Mouse (Mus musculus): ENCODE data around the gene Dctn1. TPM values are rescaled to one million over a fixed set of nuclear protein-coding genes. Genes with fewer than 3 reads are reported as not detected.

Gene Dctn1
- polyA plus RNA-seq, 1 experiment = 83.0 TPM

DNA sequence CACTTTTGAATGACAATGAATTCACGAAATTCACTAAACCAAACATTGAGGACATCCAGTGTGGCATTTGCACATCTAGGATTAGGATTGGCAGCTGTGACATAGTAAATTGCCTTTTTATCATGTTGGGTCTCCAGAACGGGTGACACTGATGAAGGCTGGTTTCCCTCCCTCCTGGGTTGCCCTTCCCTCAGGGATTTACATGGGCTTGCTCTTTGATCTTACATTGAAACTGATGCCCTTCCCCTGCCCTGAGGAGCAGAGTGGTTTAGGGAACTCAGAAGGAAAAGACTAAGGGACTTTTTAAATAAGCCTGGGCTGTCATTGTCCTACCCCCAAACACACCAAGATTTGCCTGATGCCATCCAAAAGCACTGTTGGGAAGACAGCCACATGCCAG, 65.8 kb downstream of the Dctn1 start:
- Histone ChIP-seq H3K4me3 (ENCODE audit: insufficient read depth, poor library complexity, severe bottlenecking) (no peak overlapping the region), H3K36me3 (ENCODE audit: control insufficient read depth, insufficient read depth) (no peaks in the 10 kb centered on the region), H3K79me3 (ENCODE audit: low read depth) (no peaks in the 10 kb centered on the region), H3K79me2 (ENCODE audit: control insufficient read depth, insufficient read depth) (no peaks in the 10 kb centered on the region), H3ac (ENCODE audit: control insufficient read depth, insufficient read length, low read depth) (no peak overlapping the region), H3K27me3 (ENCODE audit: control insufficient read depth, insufficient read depth, insufficient read length) (peaks cover 69% of the 10 kb centered on the region)
- no peak for TF ChIP-seq CEBPB (IDR thresholded peaks at IDR 0.05; ENCODE audit: low read depth)
- no peak for TF ChIP-seq MAX (IDR thresholded peaks at IDR 0.05)

- H3K27me3 ChIP-seq (ENCODE audit: control insufficient read depth, insufficient read depth, insufficient read length) = peaks cover 60% of the 10 kb centered on the region
- no peaks in the 10 kb centered on the region for H3K79me2 ChIP-seq (ENCODE audit: control insufficient read depth, insufficient read depth)
- no peak overlapping the region for H3ac ChIP-seq (ENCODE audit: control insufficient read depth, insufficient read length, low read depth)
- no peaks in the 10 kb centered on the region for H3K79me3 ChIP-seq (ENCODE audit: low read depth)
- no peak for TF ChIP-seq MYOD1 (IDR thresholded peaks at IDR 0.05; ENCODE audit: control insufficient read depth, insufficient read length, low read depth)
- no peak for TF ChIP-seq CTCF (IDR thresholded peaks at IDR 0.05; ENCODE audit: control insufficient read depth, insufficient read depth, insufficient read length)
- TF ChIP-seq MAX (IDR thresholded peaks at IDR 0.05) = no peak
- no peak for TF ChIP-seq FOSL1 (IDR thresholded peaks at IDR 0.05; ENCODE audit: insufficient read depth, low read length, poor library complexity, severe bottlenecking)
- no peak for TF ChIP-seq CEBPB (IDR thresholded peaks at IDR 0.05; ENCODE audit: low read depth)
- TF ChIP-seq USF1 (IDR thresholded peaks at IDR 0.05; ENCODE audit: low read depth) = no peak
- TF ChIP-seq MYOG (IDR thresholded peaks at IDR 0.05; ENCODE audit: control insufficient read depth, extremely low read depth, insufficient read length) = no peak
- H3K4me3 ChIP-seq (ENCODE audit: insufficient read depth, poor library complexity, severe bottlenecking) = no peak overlapping the region
- no peaks in the 10 kb centered on the region for H3K36me3 ChIP-seq (ENCODE audit: control insufficient read depth, insufficient read depth)
These were observed 67.6 kb downstream of the Dctn1 start for GRCm38 (mm10) chr6:83233306-83233705.

DNA sequence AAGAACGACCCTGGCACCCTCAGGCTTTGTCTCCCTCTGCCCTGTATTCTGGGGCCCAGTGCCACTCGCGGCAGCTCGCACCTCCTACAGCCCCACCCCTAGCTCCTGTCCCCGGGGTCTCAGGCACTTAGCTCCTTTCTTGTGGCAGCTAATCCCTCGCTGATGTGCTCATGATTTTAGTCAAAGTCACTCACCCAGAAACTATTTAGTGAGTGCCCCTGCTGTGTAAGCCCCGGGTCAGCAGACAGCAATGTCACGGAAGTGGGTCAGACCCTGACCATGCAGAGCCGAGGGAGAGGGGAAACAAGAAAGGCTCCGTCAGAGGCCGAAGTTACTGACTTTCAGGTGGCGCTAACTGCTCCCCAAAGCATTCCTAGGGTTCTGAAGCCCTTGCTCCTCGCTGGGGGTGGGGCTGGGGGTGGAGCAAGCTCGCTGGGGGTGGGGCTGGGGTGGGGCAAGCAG, 68.6 kb downstream of the Dctn1 start:
- H3K79me2 ChIP-seq (ENCODE audit: control insufficient read depth, insufficient read depth) = no peaks in the 10 kb centered on the region
- H3K4me3 ChIP-seq (ENCODE audit: insufficient read depth, poor library complexity, severe bottlenecking) = no peak overlapping the region
- no peak overlapping the region for H3ac ChIP-seq (ENCODE audit: control insufficient read depth, insufficient read length, low read depth)
- TF ChIP-seq CTCF (IDR thresholded peaks at IDR 0.05; ENCODE audit: control insufficient read depth, insufficient read depth, insufficient read length) = no peak
- H3K79me3 ChIP-seq (ENCODE audit: low read depth) = no peaks in the 10 kb centered on the region
- H3K27me3 ChIP-seq (ENCODE audit: control insufficient read depth, insufficient read depth, insufficient read length) = peaks cover 63% of the 10 kb centered on the region
- H3K36me3 ChIP-seq (ENCODE audit: control insufficient read depth, insufficient read depth) = no peaks in the 10 kb centered on the region

DNA sequence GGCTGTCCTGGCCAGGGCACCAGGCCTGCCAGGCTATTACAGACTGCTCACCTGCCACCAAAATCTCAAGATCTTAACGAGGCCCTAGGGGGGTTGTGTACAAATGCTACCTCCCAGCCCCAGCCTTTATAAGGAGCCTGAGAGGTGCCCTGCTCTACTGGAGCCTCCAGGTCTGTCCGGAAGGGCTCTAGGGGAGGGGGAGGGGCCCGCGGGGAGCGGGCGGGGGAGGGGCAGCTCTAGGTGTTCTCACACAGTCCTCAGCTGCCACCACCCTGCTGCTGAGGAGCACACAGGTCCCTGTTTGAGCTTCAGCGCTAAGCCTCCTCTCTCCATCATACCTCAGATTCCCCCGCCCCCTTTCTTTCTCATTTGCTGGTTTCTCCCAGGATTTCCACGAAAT, 71.4 kb downstream of the Dctn1 start:
- H3K27me3 ChIP-seq (ENCODE audit: control insufficient read depth, insufficient read depth, insufficient read length) = peaks cover 63% of the 10 kb centered on the region
- H3K36me3 ChIP-seq (ENCODE audit: control insufficient read depth, insufficient read depth) = no peaks in the 10 kb centered on the region
- no peaks in the 10 kb centered on the region for H3K79me3 ChIP-seq (ENCODE audit: low read depth)
- H3K79me2 ChIP-seq (ENCODE audit: control insufficient read depth, insufficient read depth) = no peaks in the 10 kb centered on the region
- H3ac ChIP-seq (ENCODE audit: control insufficient read depth, insufficient read length, low read depth) = no peak overlapping the region
- TF ChIP-seq MYOG (IDR thresholded peaks at IDR 0.05; ENCODE audit: control insufficient read depth, extremely low read depth, insufficient read length) = no peak
- no peak for TF ChIP-seq MYOD1 (IDR thresholded peaks at IDR 0.05; ENCODE audit: control insufficient read depth, insufficient read length, low read depth)
- TF ChIP-seq MAX (IDR thresholded peaks at IDR 0.05) = no peak
- TF ChIP-seq FOSL1 (IDR thresholded peaks at IDR 0.05; ENCODE audit: insufficient read depth, low read length, poor library complexity, severe bottlenecking) = no peak
- no peak for TF ChIP-seq CEBPB (IDR thresholded peaks at IDR 0.05; ENCODE audit: low read depth)
- TF ChIP-seq CTCF (IDR thresholded peaks at IDR 0.05; ENCODE audit: control insufficient read depth, insufficient read depth, insufficient read length) = no peak
- no peak for TF ChIP-seq USF1 (IDR thresholded peaks at IDR 0.05; ENCODE audit: low read depth)
- no peak overlapping the region for H3K4me3 ChIP-seq (ENCODE audit: insufficient read depth, poor library complexity, severe bottlenecking)

DNA sequence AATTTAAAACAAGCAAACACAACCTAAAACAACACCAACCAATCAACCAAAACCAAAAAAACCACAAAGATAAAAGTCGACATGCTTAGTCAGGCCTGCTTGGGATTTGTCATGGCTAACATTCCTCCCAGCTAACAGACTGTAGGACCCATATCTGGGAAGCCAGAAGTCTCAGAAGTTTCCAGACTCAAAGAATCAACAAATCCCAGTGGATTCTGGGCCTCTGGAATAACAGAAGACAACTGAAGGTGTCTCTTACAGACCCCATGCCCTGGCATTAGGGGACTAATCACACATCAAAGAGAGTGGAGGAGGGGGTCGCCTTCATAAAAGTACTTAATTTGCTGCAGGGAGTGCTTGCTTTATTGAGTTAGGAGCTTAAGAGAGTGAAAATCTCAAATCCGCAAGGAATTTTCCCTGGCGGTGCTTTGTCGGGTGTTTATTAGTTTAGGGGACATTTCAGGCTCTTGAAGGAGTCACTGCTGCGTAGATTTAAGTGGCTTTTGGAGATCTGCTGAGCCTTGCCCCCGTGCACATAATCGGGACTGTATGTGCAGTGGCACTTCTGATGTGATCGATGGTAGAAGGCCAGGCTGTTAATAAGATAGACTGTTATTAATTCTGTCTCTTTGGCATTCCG, 78.8 kb downstream of the Dctn1 start:
- Histone ChIP-seq H3ac (ENCODE audit: control insufficient read depth, insufficient read length, low read depth) (no peak overlapping the region), H3K27me3 (ENCODE audit: control insufficient read depth, insufficient read depth, insufficient read length) (peaks cover 46% of the 10 kb centered on the region), H3K79me2 (ENCODE audit: control insufficient read depth, insufficient read depth) (no peaks in the 10 kb centered on the region)

DNA sequence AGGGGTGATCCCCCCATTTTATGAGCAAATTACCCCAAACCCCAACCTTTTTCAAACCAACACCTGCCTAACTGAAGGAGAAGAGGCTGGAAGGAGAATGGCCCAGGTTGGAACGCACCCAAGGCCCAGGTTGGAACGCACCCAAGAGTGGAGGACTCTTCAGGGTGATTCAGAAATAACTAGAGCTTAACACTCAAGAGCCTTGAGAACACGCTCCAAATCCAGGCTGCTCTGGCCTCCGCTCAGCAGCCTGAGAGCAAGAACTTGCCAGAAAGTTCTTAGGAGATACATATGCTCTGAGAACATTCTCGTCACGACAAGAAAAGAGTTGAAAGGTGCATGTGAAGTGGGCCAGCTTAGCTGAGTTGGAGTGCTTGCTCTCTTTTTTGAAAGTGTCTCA, 79.4 kb downstream of the Dctn1 start:
- H3K27me3 ChIP-seq (ENCODE audit: control insufficient read depth, insufficient read depth, insufficient read length) = peaks cover 40% of the 10 kb centered on the region
- no peaks in the 10 kb centered on the region for H3K79me2 ChIP-seq (ENCODE audit: control insufficient read depth, insufficient read depth)
- TF ChIP-seq CTCF (IDR thresholded peaks at IDR 0.05; ENCODE audit: control insufficient read depth, insufficient read depth, insufficient read length) (no peak), MAX (IDR thresholded peaks at IDR 0.05) (no peak), USF1 (IDR thresholded peaks at IDR 0.05; ENCODE audit: low read depth) (no peak), FOSL1 (IDR thresholded peaks at IDR 0.05; ENCODE audit: insufficient read depth, low read length, poor library complexity, severe bottlenecking) (no peak), MYOD1 (IDR thresholded peaks at IDR 0.05; ENCODE audit: control insufficient read depth, insufficient read length, low read depth) (no peak), CEBPB (IDR thresholded peaks at IDR 0.05; ENCODE audit: low read depth) (no peak), MYOG (IDR thresholded peaks at IDR 0.05; ENCODE audit: control insufficient read depth, extremely low read depth, insufficient read length) (no peak)
- H3ac ChIP-seq (ENCODE audit: control insufficient read depth, insufficient read length, low read depth) = no peak overlapping the region
- no peaks in the 10 kb centered on the region for H3K36me3 ChIP-seq (ENCODE audit: control insufficient read depth, insufficient read depth)
- no peak overlapping the region for H3K4me3 ChIP-seq (ENCODE audit: insufficient read depth, poor library complexity, severe bottlenecking)
- H3K79me3 ChIP-seq (ENCODE audit: low read depth) = no peaks in the 10 kb centered on the region

More for the DNA sequence above, 78.8 kb downstream of the Dctn1 start:
- Histone ChIP-seq H3K79me3 (ENCODE audit: low read depth) (no peaks in the 10 kb centered on the region), H3K4me3 (ENCODE audit: insufficient read depth, poor library complexity, severe bottlenecking) (no peak overlapping the region), H3K36me3 (ENCODE audit: control insufficient read depth, insufficient read depth) (no peaks in the 10 kb centered on the region)
- TF ChIP-seq MAX (IDR thresholded peaks at IDR 0.05) (no peak), USF1 (IDR thresholded peaks at IDR 0.05; ENCODE audit: low read depth) (no peak), CEBPB (IDR thresholded peaks at IDR 0.05; ENCODE audit: low read depth) (no peak), MYOG (IDR thresholded peaks at IDR 0.05; ENCODE audit: control insufficient read depth, extremely low read depth, insufficient read length) (no peak), FOSL1 (IDR thresholded peaks at IDR 0.05; ENCODE audit: insufficient read depth, low read length, poor library complexity, severe bottlenecking) (no peak), MYOD1 (IDR thresholded peaks at IDR 0.05; ENCODE audit: control insufficient read depth, insufficient read length, low read depth) (no peak), CTCF (IDR thresholded peaks at IDR 0.05; ENCODE audit: control insufficient read depth, insufficient read depth, insufficient read length) (no peak)
